Mouse (Mus musculus): ENCODE results near the gene Gm10282.
A peak's percentile ranks its signal among the peaks of the same experiment; 100 is the strongest.

The Gm10282 gene

DNA sequence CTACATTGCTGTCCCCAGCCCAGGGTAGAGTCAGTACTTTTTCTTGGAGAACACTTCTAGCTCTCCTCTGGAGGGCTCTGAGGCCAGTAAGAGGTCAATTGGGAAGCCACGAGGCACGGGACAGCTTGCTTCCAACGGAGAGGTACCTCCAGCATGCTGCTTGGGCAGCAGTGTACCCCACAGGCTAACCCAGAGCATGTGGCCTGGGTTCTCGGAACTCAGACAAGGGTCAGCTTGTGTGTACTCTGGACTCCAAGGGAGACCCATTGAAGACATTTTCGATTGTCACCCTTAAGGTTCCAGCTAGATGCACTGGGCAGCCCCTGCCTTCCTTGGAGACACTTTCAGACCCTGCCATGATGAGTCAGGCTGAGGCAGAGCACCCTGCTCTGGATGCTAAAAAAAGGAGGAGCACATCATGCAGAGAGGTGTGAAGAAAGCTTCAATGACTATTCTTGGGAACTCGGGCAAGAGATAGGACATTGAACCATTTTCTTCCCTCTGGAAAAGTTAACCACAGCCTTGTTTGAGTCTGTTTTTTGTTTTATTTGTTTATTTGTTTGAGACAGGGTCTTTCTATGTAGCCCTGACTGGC, 18.2 kb upstream of the Gm10282 start:
- no peak for DNase-seq

DNA sequence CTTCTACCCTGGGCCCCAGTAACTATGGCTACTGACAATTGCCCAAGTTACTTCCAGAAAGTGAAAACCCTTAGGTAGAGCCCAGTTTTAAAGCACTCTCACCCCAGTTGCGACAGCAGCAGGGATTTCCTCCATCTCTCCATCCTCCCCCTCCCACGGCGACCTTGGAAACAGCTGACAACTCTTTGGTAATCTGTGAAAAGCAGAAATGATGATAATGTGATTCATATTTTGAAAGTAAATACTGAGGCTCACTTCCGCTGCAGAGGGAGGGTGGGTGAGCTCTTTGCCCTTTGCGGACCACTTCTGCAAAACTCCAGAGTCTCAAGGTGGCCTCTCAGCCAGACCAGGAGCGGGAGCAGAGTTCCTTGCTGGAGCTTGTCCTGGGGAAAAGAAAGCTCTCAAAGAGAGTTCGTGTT, 17.4 kb upstream of the Gm10282 start:
- peak in 1 of 2 experiments; percentile 27 for DNase-seq

DNA sequence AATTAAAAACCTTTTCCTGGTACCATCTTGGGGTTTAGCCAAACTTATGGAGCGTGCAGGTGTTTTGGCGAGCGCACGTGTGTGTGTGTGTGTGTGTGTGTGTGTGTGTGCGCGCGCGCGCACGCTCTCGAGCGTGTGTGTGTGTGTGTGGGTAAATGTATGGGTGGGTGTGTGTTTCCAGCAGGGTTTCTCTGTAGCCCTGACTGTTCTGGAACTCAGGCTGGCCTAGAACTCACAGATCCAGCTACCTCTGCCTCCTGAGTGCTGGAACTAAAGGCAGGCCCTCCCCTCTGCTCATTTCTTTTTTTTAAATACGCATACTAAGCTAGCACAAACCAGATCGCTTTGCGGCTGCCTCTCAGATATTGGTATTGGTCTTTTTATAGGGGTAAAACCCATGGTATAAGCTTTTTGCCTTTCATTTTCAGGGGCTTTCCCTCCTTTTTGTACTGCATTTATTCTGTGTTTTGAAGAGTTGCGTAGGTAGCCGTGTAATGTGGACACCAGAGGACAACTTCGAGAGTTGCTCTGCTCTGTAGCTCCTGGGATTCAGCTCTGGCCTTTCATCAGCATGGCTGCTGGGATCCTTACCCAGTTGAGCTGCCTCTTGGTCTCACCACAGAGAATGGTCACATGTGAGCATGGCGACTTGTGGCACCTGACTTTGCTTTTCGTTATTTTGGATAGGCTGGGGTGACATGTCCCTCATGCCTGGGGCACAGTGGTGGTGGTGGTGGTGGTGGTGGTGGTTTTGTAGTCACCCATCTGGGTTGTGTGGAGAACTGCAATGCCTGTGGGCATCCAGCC, 16.8 kb upstream of the Gm10282 start:
- DNase-seq: no peak

DNA sequence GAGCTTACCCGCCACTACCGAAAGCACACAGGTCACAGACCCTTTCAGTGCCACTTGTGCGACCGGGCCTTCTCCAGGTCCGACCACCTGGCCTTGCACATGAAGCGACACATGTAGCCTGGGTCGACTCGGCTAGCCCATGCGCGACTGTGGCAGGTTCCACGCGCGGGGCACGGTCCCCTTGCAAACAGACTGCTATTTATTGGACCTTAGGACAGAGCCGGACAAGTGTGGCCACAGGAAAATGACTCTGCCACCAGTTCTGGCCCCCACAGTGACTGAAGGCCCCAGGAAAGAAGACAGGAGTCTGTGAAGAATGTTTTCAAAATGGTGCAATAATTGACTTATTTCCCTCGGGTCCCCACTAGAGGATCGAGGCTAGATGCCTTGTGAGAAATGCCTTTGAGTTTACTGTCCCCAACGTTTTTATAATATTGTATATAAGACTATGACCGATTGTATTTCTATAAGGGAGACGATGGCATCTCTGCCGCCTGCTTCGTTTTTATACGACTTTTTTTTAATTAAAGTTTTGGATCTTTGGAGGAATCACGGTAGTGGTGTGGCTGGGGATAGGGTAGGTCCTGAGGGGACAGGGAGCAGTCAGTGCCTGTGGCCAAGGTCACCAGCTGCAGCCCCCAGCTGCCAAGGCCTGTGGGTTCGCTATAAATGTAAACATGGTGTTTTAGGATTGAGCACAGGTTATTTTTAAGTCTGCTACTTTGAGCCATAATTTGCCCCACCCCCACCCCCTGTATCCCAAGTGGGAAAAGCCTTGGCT, 15.9 kb upstream of the Gm10282 start:
- peak in 1 of 2 experiments; percentile 12 for DNase-seq

DNA sequence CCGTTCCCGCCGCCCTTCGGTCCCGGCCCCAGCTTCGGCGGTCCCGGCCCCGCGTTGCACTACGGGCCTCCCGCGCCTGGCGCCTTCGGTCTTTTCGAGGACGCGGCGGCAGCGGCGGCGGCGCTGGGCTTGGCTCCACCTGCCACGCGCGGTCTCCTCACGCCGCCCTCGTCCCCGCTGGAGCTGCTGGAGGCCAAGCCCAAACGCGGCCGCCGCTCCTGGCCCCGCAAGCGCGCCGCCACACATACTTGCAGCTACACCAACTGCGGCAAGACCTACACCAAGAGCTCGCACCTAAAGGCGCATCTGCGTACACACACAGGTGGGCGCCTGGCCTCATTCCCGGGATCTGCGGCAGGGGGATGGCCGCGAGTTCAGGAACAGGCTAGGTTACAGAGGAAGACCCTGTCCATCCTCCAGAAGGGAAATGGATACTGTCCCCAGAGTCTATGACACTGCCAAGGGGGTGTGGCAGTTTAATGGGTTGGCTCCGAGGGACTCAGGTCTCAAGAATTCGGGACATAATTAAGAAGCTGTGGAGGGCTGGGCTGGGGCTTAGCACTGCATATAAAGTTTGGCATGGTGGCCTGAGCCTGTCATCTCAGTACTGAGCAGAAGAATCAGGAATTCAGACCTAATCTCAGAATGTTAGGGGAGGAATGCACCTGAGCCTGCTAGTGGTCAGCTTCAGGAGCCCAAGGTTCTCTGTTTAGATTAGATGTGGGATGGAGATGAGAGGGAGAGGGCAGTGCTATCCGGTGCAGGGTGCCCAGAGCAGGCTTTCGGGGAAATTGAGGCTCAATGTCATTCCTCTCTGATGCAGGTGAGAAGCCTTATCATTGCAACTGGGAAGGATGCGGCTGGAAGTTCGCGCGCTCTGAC, 15.1 kb upstream of the Gm10282 start:
- peak in 1 of 2 experiments; percentile 38 for DNase-seq

DNA sequence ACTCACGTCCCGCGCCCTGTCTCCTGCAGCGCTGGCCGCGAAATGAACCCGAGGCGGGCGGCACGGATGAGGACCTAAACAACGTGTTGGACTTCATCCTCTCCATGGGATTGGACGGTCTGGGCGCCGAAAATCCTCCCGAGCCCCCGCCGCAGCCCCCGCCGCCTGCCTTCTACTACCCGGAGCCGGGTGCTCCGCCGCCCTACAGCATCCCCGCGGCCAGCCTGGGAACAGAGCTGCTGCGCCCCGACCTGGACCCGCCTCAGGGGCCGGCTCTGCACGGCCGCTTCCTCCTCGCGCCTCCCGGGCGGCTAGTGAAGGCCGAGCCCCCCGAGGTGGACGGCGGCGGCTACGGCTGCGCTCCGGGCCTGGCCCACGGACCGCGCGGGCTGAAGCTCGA, 14.3 kb upstream of the Gm10282 start:
- peak in 1 of 2 experiments; percentile 54 for DNase-seq

DNA sequence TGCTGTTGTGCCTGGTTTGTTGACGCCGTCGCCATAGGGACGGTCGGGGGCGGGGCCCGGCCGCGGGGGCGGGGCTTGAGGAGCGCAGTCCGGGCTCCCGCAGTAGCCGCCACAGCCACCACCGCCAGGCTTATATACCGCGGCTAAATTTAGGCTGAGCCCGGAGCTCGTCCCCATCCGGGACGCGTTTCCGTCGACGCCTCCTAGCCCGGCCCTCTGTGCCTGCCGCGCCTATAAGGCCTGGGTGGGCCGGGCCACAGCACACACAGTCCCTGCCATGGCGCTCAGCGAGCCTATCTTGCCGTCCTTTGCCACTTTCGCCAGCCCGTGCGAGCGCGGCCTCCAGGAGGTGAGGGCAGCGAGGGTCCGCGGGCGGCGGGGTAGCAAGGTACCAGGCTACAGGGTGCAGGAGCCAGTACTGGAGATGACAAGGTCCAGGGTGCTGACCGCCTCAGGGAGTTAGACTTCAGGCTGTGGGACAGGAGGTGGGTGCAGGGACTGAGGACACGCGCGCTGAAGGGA, 13.8 kb upstream of the Gm10282 start, which contains the start of gene Klf2:
Klf2 (plus strand) TSS at position 233 of the 522 bp plus-strand sequence.
- DNase-seq: peak; percentile 97

DNA sequence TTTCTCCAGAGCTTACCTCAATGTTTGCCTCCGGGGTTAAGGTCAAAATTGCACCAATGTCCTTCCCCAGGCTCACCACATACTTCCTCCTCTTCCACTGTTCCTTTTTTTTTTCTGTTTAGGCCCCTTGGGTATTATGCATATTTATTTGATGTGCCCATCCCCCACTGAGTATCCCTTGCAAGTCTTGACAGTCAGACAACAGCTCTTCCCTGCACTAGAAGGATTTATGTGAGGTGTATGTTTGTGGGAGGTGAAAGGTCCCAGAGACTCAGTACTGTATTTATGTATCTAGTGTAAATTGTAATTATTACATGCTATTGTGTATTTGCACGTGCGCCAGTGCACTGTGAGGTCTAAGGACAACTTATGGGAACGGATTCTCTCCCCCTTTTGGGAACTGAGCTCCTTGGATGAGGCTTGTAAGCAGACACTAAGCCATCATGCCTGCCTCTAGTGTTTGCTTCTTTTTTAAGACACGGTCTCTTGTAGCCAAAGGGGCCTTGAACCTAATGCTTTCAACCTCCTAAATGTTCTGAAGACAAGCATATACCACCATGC, 12.8 kb upstream of the Gm10282 start:
- DNase-seq: no peak

DNA sequence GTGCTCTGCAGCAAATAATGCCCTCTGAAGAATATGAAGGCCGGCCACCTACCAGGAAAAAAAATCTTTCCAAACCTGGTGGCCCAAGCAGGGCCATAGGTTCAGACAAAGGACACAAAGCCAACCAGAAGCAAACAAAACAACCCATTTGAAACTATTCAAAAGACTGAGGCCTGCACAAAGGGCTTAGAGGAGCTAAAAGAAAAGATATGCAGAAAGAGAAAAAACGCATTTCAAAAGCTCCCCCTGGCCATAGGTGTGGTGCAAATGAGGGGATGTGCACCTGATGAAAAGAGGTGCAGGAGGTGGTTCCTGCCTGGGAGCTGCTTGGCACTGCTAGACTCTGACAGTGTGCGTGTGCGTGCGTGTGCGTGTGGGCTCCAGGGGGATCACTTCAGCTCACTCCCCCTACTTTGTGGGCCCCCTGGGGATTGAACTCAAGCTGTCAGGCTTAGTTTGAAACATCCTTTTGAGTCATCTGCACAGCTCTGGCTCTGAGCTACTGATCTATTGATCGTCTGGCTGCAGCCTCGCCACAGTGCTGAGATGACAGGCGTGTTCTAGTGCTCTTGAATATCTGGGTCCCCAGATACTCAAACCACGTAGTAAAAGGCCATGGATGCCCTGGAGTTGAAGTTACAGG, 11.1 kb upstream of the Gm10282 start:
- DNase-seq: no peak

DNA sequence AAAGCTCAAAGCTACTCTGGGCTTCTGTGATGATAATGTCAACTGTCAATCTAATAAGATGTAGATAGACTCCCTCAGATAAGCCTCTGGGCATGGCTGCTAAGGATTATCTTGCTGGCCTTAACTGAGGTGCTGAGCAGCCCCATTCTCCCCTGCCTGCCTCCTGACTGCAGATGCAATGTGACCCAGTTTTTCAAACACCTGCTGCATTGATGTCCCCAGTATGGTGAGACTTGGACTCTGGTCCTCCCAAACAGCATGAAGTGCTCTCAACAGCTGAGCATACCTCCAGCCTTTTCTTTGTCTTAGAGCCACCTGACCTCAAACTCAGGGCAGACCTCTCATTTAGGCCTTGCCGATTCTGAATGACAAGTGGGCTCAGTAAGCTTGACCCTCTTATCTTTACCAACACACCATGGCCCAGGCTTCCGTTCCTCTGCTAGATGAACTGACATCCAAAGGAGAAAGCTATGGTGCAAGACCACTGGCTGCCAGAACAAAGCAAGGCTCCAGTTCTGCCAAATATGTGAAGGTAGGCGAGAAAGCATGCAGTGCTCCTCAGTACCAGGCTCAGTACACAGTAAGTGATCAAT, 8.0 kb upstream of the Gm10282 start:
- no peak for DNase-seq

DNA sequence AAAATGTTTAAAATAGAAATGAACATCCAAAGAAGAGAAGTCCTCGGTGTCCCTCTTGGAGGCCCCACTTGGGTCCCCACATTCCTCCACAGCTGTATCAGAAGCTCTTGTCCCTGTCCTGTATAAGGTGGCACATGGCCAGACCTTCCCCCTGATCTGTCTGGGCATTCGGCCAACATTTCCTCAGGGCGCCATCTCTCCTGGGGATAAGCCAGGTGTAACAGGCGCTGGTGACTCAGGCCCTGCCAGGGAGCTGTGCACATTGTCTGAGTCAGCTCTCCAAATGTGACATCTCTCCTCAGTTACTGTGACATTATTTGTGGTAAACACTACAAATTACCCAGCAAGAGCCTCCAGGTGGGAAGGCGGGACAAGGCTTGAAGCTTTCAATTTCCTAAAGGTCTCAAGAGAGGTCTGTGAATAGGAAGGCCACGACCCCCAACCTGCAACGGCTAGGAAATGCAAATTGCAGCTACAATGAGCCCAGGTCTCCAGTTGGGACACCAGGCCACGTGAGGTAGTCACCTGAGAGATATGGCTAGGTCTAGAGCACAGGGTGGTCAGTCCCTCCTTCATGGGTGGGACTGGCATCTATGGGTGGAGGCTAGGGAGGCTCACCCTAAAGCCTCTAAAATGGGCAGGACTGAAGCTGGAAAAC, 5.9 kb upstream of the Gm10282 start:
- DNase-seq: peak; percentile 83 to 90

DNA sequence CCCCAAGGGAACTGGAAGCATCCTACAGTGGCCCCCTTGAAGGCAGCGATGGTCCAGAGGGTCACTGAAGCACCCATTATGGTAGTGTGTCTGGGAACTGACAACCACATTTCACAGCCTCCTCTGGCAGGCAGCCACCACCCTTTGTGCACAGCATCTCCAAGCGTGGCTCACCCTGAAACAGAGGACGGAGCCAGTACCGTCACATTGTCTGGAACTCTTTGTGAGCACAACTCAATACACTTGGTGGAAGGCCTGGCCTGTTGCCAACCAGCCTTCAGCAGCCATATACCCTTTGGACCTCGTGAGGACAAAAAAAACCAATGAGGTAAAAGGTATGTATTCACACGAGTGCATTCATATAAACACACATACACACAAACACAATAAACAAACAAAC, 3.2 kb upstream of the Gm10282 start:
- DNase-seq: peak; percentile 72 to 76

DNA sequence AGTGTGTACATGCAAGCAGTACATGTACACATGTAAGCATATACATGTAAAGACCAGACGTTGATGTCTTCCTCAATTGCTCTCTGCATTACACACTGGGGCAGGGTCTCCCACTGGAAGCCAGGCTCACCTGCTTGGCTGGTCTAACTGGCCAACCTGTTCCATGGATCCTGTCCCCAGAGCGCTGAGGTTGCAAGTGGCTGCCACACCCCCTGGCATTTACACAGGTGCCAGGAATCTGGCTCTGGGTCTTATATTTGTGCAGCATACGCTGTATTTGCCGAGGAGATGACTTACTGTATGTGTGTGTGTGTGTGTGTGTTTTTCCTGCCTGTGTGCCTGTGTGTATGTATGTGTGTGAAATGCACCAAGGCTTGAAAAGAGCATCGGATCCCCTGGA, 1.9 kb upstream of the Gm10282 start:
- DNase-seq: no peak

DNA sequence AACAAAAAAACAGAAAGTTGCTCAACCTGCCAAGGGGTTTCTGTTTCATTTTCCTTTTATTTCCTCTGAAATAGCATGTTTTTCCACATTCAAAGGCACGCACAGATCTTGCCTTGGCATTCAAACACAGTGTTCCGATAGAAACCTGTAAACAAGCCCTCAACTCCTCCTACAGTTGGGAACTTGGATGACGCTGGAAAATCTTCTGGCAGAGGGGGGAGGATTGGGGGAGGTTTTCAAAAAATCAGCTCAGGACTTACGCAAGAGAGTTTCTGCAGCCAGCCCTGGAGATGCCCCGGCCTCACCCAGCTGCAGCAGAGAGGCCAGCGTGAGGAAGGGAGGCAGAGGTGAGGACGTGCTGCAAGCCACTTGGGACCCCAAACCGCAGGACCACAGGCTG, 1.4 kb downstream of the Gm10282 start:
- peak; percentile 70 to 86 for DNase-seq

DNA sequence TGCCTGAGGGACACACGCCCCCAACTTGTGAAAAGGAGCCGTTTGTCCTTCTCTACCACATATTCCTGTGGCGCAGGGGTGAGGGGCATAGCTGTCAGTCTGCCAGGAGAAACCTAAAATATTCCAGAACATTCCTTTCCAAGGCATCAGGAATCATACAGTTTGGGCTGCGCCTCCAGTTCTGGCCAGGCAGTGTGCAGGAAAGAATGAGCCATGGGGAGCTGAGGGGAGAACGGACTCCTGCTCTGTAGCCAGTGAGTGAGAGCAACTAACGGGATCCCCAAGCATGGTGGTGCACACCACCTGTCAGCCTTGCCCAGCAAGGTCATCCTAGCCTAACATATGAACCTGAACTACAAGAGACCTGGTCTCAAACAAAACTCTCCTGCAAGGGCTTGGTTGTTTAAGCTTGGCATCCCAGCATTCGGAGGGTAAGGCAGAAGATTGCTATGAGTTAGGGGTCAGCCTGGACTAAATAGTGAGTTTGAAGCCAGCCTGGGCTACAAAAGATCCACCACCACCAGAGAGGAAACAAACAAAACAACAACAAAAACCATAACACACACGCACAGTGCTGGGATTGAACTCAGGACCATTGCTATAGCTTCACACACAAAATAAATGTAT, 2.0 kb downstream of the Gm10282 start:
- no peak for DNase-seq

DNA sequence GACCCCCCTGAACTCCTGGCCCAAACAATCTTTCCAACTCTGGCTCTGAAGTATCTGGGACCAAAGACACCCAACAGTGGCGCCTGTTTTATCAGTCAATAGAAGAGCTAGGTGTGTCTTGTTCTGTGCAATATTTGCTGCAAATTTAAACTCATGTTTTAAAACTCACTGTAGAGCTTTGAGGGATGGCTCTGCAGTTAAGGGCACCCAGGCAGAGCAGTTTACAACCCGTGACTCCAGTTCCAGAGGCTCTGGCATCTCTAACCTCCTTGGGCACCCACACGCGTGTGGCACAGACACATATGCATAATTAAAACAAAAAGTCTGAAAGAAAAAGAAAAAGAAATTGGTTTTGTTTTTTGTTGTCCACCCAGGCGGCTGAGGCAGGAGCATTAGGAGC, 3.6 kb downstream of the Gm10282 start:
- DNase-seq: no peak

DNA sequence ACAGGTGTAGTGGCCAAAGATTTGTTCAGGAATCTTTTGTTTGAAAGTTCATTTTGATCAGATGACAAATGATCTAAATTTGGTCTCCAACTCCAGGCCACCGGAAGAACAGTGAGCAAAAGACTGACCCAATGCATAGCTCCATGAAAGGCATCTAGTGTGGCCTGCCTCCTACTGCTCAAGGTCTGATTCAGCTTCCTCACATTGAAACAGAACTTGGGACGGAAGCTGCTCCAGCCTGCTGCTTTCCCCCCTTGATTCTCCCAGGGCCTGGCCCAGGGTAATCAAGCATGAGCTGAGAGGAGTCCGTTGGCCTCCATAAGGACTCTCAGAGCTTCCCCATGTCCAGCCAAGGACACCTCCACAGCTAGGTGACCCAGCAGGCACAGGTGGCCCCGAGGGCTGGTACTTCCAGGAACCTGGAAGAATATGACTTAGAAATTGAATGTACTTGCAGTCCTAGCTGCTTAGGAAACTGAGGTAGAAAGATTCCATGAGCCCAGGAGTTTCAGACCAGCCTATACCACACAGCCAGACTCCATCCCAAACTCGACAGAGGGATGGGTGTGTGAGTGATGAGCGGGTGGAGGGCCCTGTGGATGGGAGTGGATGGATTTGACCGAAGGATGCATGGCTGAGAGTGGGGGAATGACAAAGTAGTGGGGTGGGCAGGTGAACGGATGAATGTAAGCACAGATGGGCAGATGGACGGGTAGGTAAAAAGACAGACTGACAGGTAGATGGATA, 4.2 kb downstream of the Gm10282 start:
- no peak for DNase-seq

DNA sequence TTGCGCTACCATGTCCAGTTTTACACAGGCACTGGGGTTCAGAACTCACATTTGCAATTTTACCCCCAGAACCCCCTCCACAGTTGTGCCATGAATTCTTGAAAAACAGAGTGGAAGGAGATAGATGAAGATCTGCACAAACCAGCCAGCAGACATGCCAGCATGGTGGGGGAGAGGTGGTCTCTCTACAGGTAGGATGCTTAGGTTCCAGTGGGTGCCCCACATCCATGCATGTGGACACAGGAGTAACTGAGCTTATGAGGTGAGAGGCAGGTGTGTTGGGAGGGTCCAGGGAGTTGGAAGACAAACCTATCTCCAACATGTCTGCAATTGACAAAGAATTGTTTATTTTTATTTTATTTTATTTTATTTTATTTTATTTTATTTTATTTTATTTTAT, 6.1 kb downstream of the Gm10282 start:
- no peak for DNase-seq

DNA sequence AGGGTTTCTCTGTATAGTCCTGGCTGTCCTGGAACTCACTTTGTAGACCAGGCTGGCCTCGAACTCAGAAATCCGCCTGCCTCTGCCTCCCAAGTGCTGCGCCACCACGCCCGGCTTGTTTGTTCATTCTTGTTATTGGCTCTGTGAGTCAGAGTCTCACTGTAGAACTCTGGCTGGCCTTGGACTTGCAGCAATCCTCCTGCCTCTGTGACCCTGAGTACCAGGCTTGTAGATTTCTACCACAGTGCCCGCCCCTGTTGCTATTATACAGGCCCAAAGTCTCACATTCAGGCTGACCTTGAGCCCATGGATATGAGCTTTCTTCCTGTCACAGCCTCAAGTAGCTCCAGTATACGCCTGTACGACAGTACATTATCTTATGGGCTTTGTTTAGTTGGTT, 8.5 kb downstream of the Gm10282 start:
- no peak for DNase-seq

All from kidney, postnatal 36 days (tissue).